Mouse (Mus musculus): ENCODE results near the gene Tmed3.

The Tmed3 gene

GRCm38 (mm10) chr9:89704265-89705196 is at the start of gene Tmed3:
TSS of gene Tmed3 (minus strand) at chr9:89705068.
- DNase-seq, result peak; percentile 93

GRCm38 (mm10) chr9:89740041-89740440 is 35.2 kb upstream of the Tmed3 start:
- no peak for DNase-seq

GRCm38 (mm10) chr9:89738295-89738694 is 33.4 kb upstream of the Tmed3 start, which contains the start of gene Ankrd34c:
TSS of gene Ankrd34c (minus strand) at chr9:89738475.
- DNase-seq, result no peak

GRCm38 (mm10) chr9:89737888-89738287 is 33.0 kb upstream of the Tmed3 start:
- DNase-seq, result no peak

- peak; percentile 2 for DNase-seq
Measured at GRCm38 (mm10) chr9:89736932-89737705, 32.3 kb upstream of the Tmed3 start.

GRCm38 (mm10) chr9:89706906-89707305 is 2.0 kb upstream of the Tmed3 start:
- peak; percentile 19 for DNase-seq

- DNase-seq, result no peak
Measured at GRCm38 (mm10) chr9:89705197-89705533, 297 bp upstream of the Tmed3 start.

- no peak for DNase-seq
Measured at GRCm38 (mm10) chr9:89700910-89701457, 3.9 kb downstream of the Tmed3 start.

GRCm38 (mm10) chr9:89695143-89695542 is 9.7 kb downstream of the Tmed3 start:
- DNase-seq, result no peak

GRCm38 (mm10) chr9:89693670-89694069 is 11.2 kb downstream of the Tmed3 start:
- no peak for DNase-seq

- DNase-seq, result no peak
Measured at GRCm38 (mm10) chr9:89689179-89689578, 15.7 kb downstream of the Tmed3 start.

GRCm38 (mm10) chr9:89687503-89688226 is 17.2 kb downstream of the Tmed3 start:
- no peak for DNase-seq

- DNase-seq, result no peak
Measured at GRCm38 (mm10) chr9:89686262-89686661, 18.6 kb downstream of the Tmed3 start.

GRCm38 (mm10) chr9:89678974-89679373 is 25.9 kb downstream of the Tmed3 start:
- DNase-seq, result no peak

- DNase-seq, result peak; percentile 68
Measured at GRCm38 (mm10) chr9:89674014-89674618, 30.8 kb downstream of the Tmed3 start.

- no peak for DNase-seq
Measured at GRCm38 (mm10) chr9:89673402-89673801, 31.5 kb downstream of the Tmed3 start.

GRCm38 (mm10) chr9:89669878-89670277 is 35.0 kb downstream of the Tmed3 start:
- no peak for DNase-seq

GRCm38 (mm10) chr9:89667306-89667942 is 37.4 kb downstream of the Tmed3 start:
- peak; percentile 27 for DNase-seq

- DNase-seq, result no peak
Measured at GRCm38 (mm10) chr9:89650913-89651312, 54.0 kb downstream of the Tmed3 start.
